In the genomic region with DNA sequence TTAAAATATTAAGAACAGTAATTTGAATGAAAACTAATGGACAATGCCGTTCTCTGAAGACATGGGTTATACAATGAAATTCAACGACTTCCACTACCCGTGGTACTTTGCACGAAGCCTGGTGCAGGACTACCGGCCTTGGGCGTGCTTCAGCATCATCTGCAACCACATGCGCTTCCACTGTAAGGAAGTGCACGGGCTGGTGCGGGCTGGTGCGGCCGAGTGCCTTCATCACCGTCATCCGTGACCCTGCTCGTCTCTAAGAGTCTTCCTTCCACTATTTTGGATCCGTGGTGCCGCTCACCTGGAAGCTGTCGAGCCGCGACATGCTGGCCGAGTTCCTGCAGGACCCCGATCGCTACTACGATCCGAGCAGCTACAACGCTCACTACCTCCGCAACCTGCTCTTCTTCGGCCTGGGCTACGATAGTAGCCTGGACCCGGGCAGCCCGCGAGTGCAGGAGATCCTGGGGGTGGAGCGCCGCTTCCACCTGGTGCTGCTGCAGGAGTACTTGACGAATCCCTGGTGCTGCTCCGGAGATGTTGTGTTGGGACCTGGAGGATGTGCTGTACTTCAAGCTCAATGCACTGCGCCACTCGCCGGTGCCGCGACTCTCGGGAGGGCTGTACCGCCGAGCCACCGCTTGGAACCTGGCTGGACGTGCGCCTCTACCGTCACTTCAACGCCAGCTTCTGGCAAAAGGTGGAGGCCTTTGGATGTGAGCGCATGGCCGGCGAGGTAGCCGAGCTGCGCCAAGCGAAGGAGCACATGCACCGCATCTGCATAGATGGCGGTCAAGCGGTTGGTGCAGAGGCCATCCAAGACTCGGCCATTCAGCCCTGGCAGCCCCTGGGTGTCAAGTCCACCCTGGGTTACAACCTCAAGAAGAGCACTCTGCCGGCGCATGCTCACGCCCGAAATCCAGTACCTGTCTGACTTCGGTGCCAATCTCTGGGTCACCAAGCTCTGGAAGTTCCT, we compare ENCODE assay signal across 8 mouse cellular contexts. TPM values are rescaled to one million over a fixed set of nuclear protein-coding genes. Genes with fewer than 3 reads are reported as not detected.
A peak's percentile ranks its signal among the peaks of the same experiment; 100 is the strongest.
DNase-seq lines count a peak whose midpoint lies in the region; ATAC-seq lines count a peak whose summit lies in the region.

No protein-coding gene starts in this region.

- no peak for ATAC-seq in kidney, embryonic 14.5 days (ENCODE audit: low FRiP score, low TSS enrichment)
- peak; percentile 28 for ATAC-seq in erythroid progenitor cell, adult 5-6 weeks (replicated peaks; ENCODE audit: low FRiP score, poor library complexity, severe bottlenecking)
- no peak for ATAC-seq in limb, embryonic 11.5 days (ENCODE audit: insufficient number of reproducible peaks, low FRiP score, low TSS enrichment, low read depth)
- ATAC-seq in neural tube, embryonic 15.5 days (ENCODE audit: low FRiP score): peak; percentile 80
- no peak for ATAC-seq in activated CD4-positive, CD25-positive, alpha-beta regulatory T cell, adult 4 months

- no peaks in the 10 kb centered on the region for H3K36me3 ChIP-seq in kidney, embryonic 14.5 days (ENCODE audit: control insufficient read depth, insufficient read depth, low read length)
- no peaks in the 10 kb centered on the region for H3K36me3 ChIP-seq in limb, embryonic 11.5 days (ENCODE audit: control insufficient read depth, insufficient read depth, low read length)
- no peaks in the 10 kb centered on the region for H3K36me3 ChIP-seq in neural tube, embryonic 15.5 days

- H3K9me3 ChIP-seq in kidney, embryonic 14.5 days (ENCODE audit: control insufficient read depth, low read length): no peaks in the 10 kb centered on the region
- no peaks in the 10 kb centered on the region for H3K9me3 ChIP-seq in limb, embryonic 11.5 days (ENCODE audit: control insufficient read depth, low read length)
- no peaks in the 10 kb centered on the region for H3K9me3 ChIP-seq in neural tube, embryonic 15.5 days (replicated peaks)

- DNase-seq in kidney, postnatal 14 days: no peak
- peak; percentile 39 for DNase-seq in c-Kit-positive CD71-positive TER-119-positive erythroid progenitor cells, embryonic 14.5 days (ENCODE audit: low spot score)
- DNase-seq in limb, embryonic 11.5 days (ENCODE audit: low spot score): peak; percentile 56
- DNase-seq in frontal cortex, postnatal 36 days (ENCODE audit: low spot score in 2 of 2): no peak

- WGBS in kidney, embryonic 14.5 days: 2% methylated on average over 63 of the region's 63 CpGs
- 5% methylated on average over 63 of the region's 63 CpGs for WGBS in limb, embryonic 11.5 days
- WGBS in neural tube, embryonic 15.5 days: 5% methylated on average over 63 of the region's 63 CpGs

- H3K4me1 ChIP-seq in kidney, embryonic 14.5 days (ENCODE audit: control insufficient read depth, insufficient read depth, low read length): peaks cover 5% of the 10 kb centered on the region; the same call in 1 of the 2 replicates
- H3K4me1 ChIP-seq in limb, embryonic 11.5 days (ENCODE audit: control insufficient read depth, insufficient read depth, low read length): peaks cover 3% of the 10 kb centered on the region; the same call in 1 of the 2 replicates
- H3K4me1 ChIP-seq in neural tube, embryonic 15.5 days: peaks cover 17% of the 10 kb centered on the region

- H3K4me3 ChIP-seq in kidney, embryonic 14.5 days (ENCODE audit: low read length): peak overlapping the region; percentile 39
- H3K4me3 ChIP-seq in limb, embryonic 11.5 days (ENCODE audit: low read depth, low read length): peak overlapping the region; percentile 21
- H3K4me3 ChIP-seq in neural tube, embryonic 15.5 days (replicated peaks): peak overlapping the region; percentile 46

- peak overlapping the region; percentile 23; the same call in 1 of the 2 replicates for H3K9ac ChIP-seq in kidney, embryonic 14.5 days (ENCODE audit: low read depth, low read length)
- H3K9ac ChIP-seq in limb, embryonic 11.5 days (ENCODE audit: low read length): no peak overlapping the region
- H3K9ac ChIP-seq in neural tube, embryonic 15.5 days (replicated peaks): peak overlapping the region; percentile 50

- H3K27me3 ChIP-seq in kidney, embryonic 14.5 days (ENCODE audit: control insufficient read depth, insufficient read depth, low read length): peaks cover 34% of the 10 kb centered on the region
- H3K27me3 ChIP-seq in limb, embryonic 11.5 days (ENCODE audit: control insufficient read depth, insufficient read depth, low read length): peaks cover 12% of the 10 kb centered on the region
- H3K27me3 ChIP-seq in neural tube, embryonic 15.5 days (replicated peaks): peaks cover 12% of the 10 kb centered on the region; the same call in 1 of the 2 replicates

- H3K4me2 ChIP-seq in kidney, embryonic 14.5 days (replicated peaks; ENCODE audit: low read depth, low read length): peak overlapping the region; percentile 55
- peak overlapping the region; percentile 54 for H3K4me2 ChIP-seq in limb, embryonic 11.5 days (ENCODE audit: low read depth, severe bottlenecking)
- H3K4me2 ChIP-seq in neural tube, embryonic 15.5 days: peak overlapping the region; percentile 85

- H3K27ac ChIP-seq in kidney, embryonic 14.5 days (ENCODE audit: low read depth, low read length): no peak overlapping the region
- no peak overlapping the region for H3K27ac ChIP-seq in limb, embryonic 11.5 days (replicated peaks; ENCODE audit: low read depth, low read length)
- 0 out of 2 replicates have a peak overlapping the region, but pooled peaks have one; percentile 13 for H3K27ac ChIP-seq in neural tube, embryonic 15.5 days (replicated peaks)

RNA-seq across cellular contexts. Expression of gene Cpeb3, which starts 25.4 kb away (rescaled TPM):
- 0.83 and 1.0 TPM in 2 replicates for polyA plus RNA-seq in kidney, embryonic 14.5 days (2014; fragmentation: Nextera tagmentation; extraction: Ambion mirVana)
- 39.6 and 42.8 TPM in 2 replicates for total RNA-seq in erythroid progenitor cell, adult 5-6 weeks (2015; ENCODE audit: low replicate concordance)
- total RNA-seq in erythroid progenitor cell, adult 5-6 weeks (2017; ENCODE audit: low replicate concordance): 38.5 and 42.5 TPM in 2 replicates
- polyA plus RNA-seq in limb, embryonic 11.5 days (2014; fragmentation: Nextera tagmentation; extraction: Ambion mirVana): 0.68 and 0.82 TPM in 2 replicates
- 11.0 and 12.0 TPM in 2 replicates for polyA plus RNA-seq in neural tube, embryonic 15.5 days (2015; fragmentation: Nextera tagmentation; extraction: Ambion mirVana)
- polyA plus RNA-seq in activated CD4-positive, CD25-positive, alpha-beta regulatory T cell, adult 4 months (2017; shearing (Covaris generic)): under 1 TPM in 1 of 2 experiments, not detected in 1; 0.09 TPM

RNA-seq across cellular contexts. Expression of gene March5, which starts 26.5 kb away (rescaled TPM):
- 98.4 and 119 TPM in 2 replicates for polyA plus RNA-seq in kidney, embryonic 14.5 days (2014; fragmentation: Nextera tagmentation; extraction: Ambion mirVana)
- total RNA-seq in erythroid progenitor cell, adult 5-6 weeks (2015; ENCODE audit: low replicate concordance): 361 and 388 TPM in 2 replicates
- 349 and 424 TPM in 2 replicates for total RNA-seq in erythroid progenitor cell, adult 5-6 weeks (2017; ENCODE audit: low replicate concordance)
- 154 and 163 TPM in 2 replicates for polyA plus RNA-seq in limb, embryonic 11.5 days (2014; fragmentation: Nextera tagmentation; extraction: Ambion mirVana)
- 98.7 and 104 TPM in 2 replicates for polyA plus RNA-seq in neural tube, embryonic 15.5 days (2015; fragmentation: Nextera tagmentation; extraction: Ambion mirVana)
- 10 to 100 TPM; 12.4 to 12.7 TPM for polyA plus RNA-seq in activated CD4-positive, CD25-positive, alpha-beta regulatory T cell, adult 4 months (2017; shearing (Covaris generic))

Comparison
In these comparisons a context has a peak if more than half of its experiments do, and no peak if none do; other contexts are left out.
1. ATAC-seq: peak in erythroid progenitor cell, adult 5-6 weeks (single experiment) and neural tube, embryonic 15.5 days (single experiment); none in kidney, embryonic 14.5 days (single experiment), limb, embryonic 11.5 days (single experiment) and activated CD4-positive, CD25-positive, alpha-beta regulatory T cell, adult 4 months (single experiment).
2. DNase-seq: peak in c-Kit-positive CD71-positive TER-119-positive erythroid progenitor cells, embryonic 14.5 days (single experiment) and limb, embryonic 11.5 days (single experiment); none in kidney, postnatal 14 days (single experiment) and frontal cortex, postnatal 36 days (0 of 2).
3. Peak in every context shown above with its lines, with median percentiles within 50 percentile points of each other: H3K4me2 ChIP-seq and H3K4me3 ChIP-seq.